Mouse (Mus musculus) c-Kit-positive CD71-positive TER-119-positive erythroid progenitor cells, embryonic 14.5 days (primary cell): ENCODE results near the gene Lims1.

Experiments
- DNase-seq: peaks from one replicate; pipeline ENCODE4 v3.0.0-alpha.2; 2013; ENCODE audit warnings: low spot score

Gene Lims1

DNA sequence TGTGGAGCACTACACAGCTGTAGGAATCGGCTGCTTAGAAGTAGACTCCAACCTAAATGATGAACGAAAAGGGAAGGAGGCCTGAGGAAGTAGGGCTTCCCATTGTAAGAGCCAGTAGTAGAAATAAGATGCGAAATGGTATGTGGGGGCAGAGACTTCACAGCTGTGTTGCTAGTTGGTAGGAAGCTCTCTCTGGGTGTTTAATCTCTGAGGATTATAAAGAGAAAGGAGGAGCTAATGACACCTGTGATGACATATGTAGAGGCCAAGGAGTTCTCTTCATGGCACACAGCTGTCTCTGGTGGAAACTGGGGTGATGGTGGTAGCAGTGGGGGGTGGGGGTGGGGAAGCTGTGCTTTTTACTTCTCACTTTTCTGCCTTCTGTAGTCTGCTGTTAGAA, 27.3 kb downstream of the Lims1 start:
- DNase-seq, result no peak

DNA sequence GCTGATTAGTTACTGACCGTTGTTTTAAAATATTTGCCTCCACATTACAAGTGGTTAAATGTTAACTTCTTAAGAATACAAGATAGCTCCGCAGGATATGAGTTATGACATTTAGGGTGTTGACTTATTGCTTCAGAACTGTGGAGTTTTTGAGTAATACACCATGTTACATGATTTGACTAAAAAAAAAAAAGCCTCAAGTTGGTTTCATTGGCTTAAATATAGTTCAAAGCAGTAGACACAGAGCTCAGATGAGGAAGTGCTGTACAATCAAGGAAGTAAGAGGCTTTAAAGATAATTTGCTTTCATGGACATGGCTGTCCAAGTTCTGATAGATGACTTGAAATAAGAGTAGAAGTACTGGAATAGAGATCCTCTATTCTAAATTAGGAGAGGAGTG, 28.4 kb downstream of the Lims1 start:
- DNase-seq, result no peak

DNA sequence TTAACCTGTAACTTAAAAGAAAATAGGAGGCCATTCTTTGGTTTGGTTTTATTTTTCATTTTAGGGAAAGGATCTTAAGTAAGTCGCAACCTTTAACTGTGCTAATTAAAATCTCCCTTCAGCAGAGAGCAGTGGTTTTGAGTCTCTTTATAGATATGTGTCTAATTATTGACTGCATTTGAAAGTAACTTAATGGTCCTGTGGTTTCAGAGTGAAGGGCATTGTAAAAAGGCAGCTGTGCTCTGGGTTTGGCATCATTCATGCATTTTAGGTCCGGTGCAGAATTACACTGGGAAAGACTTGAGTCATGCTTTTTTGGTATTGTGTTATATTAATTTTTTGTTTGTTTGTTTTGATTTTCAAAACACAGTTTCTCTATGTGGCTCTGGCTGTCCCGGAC, 29.1 kb downstream of the Lims1 start:
- no peak for DNase-seq

DNA sequence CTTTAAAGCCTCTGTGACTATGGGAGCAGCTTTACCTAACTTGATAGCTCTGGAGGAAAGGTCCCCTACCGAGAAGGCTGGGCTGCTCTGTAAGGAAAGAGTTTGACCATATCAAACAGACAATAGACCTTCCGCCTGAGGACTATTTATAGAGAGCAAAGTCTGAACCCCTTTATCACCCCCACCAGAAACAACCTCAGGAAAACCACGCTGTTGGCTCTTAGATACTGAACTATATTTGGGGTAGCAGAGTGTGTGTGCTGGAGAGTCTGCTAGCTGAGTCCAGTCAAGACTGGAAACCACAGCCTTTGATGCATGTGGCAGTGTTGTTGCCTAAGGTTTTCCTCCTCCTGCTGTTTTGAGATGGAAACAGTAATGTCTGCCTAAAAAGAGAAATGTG, 31.3 kb downstream of the Lims1 start:
- DNase-seq, result no peak

DNA sequence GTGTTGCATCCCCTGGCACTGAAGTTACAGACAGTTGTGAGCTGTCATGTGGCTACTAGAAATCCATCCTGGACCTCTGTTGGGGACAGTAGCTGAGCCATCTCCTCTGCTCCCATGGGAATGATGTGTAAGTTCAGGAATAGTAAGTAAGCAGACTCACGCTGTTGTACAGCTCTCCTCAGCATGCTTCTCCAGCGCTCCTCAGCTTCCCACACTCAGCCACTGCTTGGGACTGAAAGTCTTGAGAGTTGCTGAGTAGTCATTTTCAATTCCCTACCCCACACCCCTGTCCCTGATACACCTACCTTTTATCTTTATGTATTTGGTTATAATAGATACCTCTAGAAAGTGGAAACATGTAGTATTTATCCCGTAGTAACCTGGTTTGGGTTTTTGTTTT, 33.2 kb downstream of the Lims1 start:
- no peak for DNase-seq

DNA sequence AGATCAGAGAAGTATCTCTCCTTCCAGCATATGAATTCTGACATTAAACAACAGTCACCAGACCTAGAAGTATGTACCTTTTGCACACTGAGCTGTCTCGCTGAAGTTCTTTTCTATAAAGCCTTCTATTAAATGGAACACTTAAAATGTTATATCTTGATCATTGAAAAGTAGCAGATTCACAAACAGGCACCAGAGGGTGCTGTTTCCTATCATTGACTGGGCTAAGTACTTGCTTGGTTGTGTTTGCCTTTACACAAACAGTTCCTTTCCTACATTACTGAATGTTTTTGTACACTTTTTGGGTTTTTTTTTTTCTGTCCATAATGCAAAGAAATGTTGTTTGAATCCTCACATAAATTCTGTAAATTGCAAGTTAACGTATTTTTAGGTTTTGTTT, 35.9 kb downstream of the Lims1 start:
- DNase-seq, result peak; percentile 75

DNA sequence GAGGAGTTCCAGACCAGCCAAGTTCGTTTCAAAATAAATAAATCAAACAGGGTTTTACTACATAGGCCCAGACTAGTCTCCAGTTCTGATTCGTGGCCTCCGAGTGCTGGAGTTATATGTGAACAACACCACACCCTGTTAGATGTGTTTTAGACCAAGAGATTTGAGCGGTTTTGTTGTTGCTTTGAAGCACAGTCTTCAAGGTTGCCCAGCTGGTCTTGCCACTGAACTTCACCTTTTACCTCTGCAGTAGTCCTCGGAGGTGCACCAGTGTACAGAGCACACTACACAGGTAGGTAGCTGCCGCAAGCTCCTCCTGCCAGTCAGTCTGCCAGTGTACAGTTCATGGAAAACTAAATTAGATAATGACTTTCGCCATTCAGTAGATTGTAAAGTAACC, 36.7 kb downstream of the Lims1 start:
- DNase-seq, result no peak

DNA sequence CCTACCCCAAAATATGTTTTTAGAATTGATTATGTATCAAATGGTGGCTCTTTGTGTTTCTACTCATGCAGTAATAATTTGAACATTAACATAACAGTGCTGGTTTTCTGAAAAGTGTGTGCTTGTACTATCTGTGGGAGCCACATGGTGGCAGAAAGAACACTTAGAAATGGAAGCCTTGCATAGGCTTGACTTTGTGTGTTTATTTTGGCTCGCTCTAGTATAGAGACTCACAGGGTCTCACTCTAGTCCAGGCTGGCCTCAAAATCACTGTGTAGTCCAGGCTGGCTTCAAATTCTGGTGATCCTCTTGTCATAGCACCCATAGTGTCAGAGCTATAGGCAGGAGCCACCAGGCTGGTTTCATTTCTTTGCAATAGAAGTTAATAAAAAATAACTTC, 39.5 kb downstream of the Lims1 start:
- no peak for DNase-seq

DNA sequence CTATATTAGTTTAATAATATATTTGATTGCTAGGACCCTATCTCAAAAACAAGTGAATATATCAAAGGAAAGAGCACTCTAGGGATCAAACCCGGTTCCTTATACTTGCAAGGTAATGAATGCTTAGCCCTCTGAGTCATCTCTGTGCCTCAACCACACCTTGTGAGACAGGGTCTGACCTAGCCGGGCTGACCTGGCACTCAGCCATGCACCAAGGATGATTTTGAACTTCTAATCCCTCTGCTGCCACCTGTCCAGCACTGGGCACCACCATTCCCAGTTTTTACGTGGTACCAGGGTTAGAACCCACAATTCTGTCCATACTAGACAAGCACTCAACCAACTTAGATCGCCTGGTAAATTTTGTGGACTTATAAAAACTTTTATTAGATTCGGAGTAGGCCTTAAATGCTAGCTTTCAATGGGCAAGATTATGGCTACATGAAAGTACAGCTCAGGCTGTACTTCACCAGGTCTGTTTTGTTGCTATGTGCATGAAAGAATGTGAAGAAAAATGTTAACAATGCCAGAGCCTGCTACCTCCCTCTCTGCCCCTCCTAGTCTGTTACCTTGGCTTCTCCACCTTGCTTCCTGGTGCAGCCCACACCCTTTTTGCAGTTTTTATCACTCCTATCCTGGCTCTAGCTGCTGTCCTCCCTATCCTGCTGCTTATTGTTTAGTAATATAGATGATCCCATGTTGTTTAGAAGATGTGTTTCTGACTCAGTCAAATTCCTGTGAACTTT, 41.7 kb downstream of the Lims1 start:
- DNase-seq, result no peak

DNA sequence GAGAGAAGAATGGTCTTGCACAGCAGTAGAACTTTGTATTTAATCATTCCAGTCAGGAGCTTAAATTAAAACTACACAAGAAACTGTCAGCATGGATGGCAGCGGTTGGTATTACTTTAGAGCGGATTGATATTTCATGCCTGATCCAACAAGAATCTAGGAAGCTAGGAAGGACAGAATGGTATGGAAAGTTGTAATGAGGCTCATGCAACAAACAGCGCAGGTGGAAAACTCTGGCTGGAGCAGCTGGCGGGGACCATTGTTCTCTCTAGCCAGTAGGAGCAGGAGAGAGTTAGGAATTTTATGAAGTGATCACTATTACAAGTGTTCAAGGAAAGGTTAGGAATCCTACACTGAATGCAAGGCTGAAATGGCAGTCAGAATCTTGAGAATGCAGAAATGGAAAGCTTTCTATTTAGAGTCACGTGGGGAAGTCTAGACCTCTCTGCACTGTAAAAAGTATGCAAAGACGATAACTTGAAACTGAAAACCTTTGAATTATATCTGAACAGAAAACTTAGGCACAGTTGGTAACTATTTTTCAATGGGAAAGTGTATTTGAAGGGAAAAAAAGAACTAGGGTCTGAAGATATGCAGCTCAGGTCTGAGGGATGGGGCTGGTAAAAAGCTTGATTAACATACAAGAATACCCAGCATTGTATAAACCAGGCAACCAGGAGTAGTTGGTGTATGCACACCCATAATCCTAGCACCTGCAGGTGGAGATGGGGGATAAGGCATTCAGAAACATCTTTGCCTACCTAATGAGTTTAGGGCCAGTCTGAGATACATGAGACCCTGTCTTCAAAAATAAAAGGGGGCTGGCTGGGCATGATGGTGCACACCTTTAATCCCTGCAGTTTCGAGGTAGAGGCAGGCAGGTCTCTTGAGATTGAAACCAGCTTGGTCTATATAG, 45.8 kb downstream of the Lims1 start:
- DNase-seq, result no peak

DNA sequence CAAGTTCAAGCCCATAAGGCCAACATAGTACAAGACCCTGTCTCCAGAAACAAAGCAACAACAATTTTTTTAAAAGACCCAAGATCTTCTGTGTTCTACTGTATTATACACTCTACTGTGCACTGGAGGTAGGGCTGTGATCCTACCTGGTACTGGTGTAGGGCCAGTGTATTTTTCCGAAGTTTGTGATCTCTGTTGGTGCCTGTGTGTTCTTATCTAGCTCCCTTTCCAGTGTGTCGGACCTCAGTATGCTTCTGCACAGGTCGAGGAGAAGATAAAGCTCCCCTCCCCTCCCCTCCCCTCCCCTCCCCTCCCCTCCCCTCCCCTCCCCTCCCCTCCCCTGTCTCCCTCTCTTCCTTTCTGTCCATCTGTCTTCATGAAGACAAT, 46.4 kb downstream of the Lims1 start:
- DNase-seq, result no peak

DNA sequence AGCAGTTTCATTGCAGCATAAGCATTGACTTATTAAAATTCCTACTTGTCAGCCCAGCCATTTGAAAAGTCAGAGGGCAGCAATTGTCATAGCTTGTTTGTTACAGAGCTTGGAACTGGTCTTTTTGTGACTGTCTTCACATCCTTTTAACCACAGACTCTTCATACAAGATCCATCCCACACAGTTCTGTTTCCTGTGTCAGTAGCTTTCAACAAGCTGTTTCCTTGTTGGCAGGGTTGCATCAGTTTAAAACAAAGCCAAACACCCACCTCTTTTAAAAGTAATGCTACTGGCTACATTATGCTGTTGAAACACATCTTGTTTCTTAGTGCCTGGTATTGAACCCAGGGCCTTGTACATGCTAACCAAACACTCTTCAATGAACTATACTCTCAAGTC, 46.9 kb downstream of the Lims1 start:
- DNase-seq, result no peak

DNA sequence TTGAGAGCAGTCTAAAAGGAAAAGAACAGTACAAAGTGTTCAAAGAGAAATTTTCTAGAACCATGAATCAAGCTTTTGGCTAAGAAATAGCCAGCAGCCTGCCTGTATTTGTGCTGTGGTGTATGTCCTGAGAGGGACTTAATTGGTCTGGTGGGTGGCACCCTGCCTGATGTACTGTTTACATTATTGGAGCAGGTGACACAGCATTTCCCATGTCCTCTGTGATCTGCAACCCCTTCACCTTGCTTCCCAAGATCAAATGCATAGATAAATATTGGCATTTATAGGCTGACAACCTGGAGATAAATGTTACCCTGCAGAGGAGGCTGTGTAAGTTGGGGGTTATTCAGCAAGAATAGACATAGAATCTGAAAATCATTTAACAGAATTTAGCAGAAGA, 47.3 kb downstream of the Lims1 start:
- DNase-seq, result no peak

DNA sequence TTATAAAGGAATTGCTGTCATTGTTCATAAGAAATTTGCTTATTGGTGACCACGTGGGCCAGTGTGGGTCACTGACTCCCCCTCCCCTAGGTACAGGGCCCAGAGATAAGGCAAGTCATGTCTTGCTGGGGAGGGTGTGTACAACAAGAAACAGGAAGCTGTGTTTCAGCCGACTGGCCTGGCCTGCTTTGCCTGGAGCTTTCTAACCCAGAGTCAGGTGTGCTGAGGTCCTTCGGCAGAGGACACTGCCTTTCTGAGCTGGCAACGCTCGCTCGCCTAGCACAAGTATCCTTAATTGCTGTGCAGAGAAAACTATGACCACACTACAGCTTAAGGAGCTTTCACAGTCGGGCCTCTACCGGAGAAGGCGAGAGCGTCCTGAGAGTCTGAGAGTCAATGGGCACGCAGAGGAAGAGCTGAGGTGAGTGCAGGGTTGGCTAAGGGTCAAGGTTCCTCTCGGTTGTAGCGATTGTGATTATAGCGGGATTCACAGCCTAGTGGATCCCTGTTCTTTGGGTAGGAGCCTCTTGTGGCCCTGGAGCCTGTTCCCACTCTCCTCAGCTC, 48.1 kb downstream of the Lims1 start:
- no peak for DNase-seq

DNA sequence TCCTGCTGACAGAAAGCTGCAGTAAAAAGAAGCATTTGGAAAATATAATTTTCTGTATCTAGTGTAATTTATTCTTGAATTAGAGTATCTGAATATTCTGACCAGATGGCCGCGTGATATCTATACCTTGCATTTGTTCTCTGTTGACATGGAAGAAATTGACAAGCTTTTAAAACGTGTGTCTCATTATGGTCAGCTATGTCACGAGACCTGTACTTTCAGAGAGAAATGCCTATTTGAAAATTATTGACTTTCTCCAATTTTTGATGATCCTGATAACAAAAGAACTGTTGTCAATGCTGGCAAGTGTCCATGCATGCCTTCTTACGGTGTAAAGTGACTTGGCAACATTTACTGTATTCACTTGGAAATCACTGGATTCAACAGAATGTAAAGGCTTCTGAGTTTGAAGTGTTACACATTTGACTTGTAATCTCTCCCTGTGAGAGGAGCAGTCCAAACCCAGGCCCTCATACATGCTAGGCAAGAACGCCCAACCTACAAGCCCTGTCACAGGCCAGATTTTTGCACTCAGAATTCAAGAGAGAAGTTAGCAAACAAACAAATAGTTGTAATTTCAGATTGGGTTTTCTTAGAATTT, 49.3 kb downstream of the Lims1 start:
- DNase-seq, result no peak

DNA sequence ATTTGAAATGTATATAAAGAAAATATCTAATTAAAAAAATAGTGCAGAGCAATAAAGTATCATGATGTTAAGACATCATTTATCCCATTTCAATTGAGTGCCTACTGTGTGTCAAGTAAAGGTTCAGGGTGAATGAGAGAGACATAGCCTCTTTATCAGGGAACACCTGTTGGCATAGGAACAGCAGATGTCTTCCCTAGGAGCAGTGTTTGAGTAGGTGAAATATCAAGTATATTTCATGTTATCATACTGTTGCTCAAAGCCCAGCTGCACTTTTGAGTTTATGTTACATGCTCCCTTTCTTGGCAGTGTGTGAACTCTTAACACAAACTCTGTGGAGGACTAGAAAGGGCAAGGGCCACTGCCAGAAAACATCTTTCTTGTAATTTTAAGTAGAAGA, 50.6 kb downstream of the Lims1 start:
- DNase-seq, result no peak

DNA sequence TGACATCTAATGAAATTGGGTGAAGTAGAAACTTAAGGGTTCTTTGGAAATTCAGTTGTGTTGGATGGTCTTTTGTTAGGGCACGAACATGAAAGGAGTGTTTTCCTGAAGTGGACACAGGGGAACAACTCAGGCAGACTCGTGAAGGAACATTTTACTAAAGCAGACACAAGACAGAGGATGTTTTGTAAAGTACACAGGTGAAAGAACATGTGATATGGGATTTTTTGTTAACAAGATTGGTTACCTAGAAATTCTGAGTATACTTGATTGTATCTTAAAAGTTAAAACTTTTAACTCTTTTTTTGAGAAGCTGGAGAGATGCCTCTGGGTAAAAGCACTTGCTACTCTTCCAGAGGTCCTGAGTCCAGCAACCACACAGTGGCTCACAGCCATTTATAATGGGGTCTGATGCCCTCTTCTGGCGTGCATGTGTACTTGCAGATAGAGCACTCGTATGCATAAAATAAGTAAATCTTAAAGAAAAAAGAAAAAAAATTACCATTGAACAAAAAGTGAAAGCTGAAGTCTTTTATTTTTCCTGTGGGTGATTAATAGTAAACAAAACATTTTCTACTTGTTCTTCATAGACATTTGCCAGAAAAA, 54.4 kb downstream of the Lims1 start:
- DNase-seq, result peak; percentile 59

DNA sequence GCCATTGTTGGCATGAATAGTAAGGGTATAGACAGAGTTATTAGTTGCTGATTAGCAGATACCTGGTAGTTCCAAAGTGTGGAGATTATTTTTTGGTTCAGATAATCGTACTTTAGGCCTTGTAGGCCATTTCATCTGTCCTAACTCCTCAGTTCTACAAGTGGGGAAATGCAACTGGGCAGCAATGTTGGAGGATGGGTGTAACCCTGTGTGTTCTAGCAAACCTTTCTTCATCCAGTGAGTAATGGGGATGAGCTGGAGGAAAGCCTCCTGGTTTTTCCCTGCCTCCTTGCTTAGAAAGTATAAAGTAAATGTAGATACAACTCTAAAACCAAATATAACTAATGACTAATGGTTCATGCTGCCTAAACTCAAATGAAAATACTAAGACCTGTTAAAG, 55.1 kb downstream of the Lims1 start:
- no peak for DNase-seq

DNA sequence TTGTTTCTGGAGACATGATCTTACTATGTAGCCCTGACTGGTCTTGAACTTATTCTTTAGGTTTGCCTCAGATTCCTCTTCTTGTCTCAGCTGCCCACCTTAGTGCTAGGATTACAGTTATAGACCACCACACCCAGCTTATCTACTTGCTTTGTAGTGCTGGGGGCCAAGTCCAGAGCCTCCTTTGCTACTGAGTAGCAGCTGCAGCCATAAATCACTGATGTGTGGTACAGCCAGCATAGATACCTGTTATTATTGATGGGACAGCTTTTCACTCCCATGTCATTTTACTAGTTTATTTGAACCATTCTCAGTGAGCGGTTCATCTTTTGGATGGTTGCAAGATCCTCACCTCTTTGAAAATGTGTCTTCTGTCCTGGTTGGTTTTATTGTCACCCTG, 56.4 kb downstream of the Lims1 start:
- DNase-seq, result no peak

DNA sequence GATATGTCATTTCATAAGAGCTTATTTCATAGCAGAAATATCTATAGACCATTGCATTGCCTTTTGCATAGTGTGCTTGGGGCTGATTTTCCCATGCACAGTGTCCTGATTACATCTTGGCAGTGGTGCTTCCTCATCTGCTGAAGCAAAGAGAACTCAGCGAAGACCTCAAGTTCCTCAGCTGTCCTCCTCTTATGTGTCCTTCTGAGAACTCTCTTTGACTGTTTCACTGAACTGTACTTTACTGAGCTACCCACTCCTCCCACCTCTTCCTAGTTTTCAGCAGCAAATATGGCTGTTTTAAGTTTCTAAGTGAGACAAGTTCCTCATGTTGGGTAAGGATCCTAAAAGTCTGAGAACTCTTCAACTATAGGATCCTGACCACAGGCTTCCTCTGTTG, 58.6 kb downstream of the Lims1 start:
- DNase-seq, result no peak

DNA sequence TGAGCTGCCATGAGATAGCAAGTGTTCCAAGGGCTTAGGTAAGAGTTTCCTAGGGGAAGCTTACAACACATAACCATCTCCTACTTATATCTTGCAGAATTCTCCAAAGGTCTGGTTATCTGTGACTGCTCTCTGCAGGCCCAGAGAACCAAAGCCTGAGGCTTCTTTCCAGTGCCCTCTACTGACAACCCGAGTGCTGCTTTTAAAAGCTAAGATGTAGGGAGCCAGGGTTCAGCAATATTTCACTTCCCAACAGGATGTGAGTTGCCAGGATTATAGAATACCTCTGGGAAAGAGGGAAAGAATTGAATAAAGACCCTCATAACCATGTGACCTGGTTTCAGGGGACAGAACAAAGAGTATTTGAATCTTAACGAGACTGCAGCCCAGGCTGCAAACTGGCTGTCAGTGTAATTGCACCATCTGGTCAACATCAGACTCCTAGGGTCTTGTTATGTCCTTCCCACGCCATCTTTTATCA, 59.4 kb downstream of the Lims1 start:
- no peak for DNase-seq

DNA sequence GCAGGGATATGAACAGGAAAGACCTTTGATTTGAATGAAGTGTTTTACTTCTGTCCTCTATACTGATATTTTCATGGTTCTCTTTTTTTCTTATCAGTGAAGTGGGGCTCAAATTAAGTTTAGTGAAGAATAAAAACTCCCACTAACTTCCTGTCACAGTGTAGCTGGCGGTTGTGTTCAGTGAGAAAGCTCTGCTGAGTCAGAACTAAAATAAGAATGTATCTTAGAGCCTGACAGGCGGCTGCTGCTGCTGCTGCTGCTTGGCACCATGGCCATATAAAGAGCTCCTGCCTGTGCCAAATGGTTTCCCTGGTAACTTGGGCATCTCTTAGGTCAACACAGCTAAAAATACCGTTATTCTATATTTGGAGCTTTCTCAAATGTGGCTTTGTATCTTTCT, 60.0 kb downstream of the Lims1 start:
- no peak for DNase-seq
